Mouse (Mus musculus) left cerebral cortex, adult 2 months (tissue): ENCODE measurements around the gene Ankrd50. TPM values are rescaled to one million over a fixed set of nuclear protein-coding genes. Genes with fewer than 3 reads are reported as not detected.
A peak's percentile ranks its signal among the peaks of the same experiment; 100 is the strongest.

ENCODE experiments used
- DNase-seq, 2 experiments: peaks; one replicate each; pipeline ENCODE4 v3.0.0; 2021 to 2022; ENCODE audit warnings: low spot score in 2 of 2, mixed read lengths in 1 of 2; ENCODE audit errors: extremely low spot score in 1 of 2
- H3K27ac ChIP-seq: fragments of 200-600 bp; 2 replicates; pipeline ENCODE4 v1.8.1; 2022
- H3K4me3 ChIP-seq: fragments of 200-600 bp; 2 replicates; pipeline ENCODE4 v1.8.1; 2022
- CTCF ChIP-seq: fragments of 200-600 bp; IDR thresholded peaks from 2 replicates; pipeline ENCODE4 v1.8.1; 2022; ENCODE audit warnings: antibody characterized with exemption, mild to moderate bottlenecking, moderate library complexity
- intact Hi-C: fragments of 180-260 bp; cut with DNase I; formaldehyde crosslinking; loops from one replicate; pipeline ENCODE4 v1.15.1; 2025
- total RNA-seq, 2 experiments: library from RNA; stranded (reverse); gene quantifications; 2 replicates each; pipeline ENCODE4 v1.2.3; 2021

Gene Ankrd50
- total RNA-seq, 2 experiments from 2014 or later, result 83.7 to 88.0 TPM

DNA sequence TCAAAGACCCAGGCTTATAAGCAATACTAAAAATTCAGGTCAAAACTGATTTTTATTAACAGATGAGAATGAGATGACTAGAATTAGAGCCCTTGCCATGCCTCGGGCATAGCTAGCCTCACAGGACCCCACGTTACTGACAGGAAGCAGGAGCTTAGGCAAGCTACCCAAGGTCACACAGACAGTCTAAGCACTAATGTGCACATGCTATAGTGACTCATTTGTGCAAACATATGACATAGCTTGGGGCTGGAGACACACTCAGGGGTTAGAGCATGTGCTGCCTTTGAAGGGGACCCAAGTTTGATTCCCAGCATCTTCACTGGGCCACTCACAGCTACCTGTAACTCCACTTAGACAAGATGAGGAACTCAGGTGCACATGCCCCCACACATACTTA is 22.9 kb downstream of the Ankrd50 start:
- no peak overlapping the region for H3K4me3 ChIP-seq
- no peak for TF ChIP-seq CTCF
- DNase-seq, result no peak
- no peak overlapping the region for H3K27ac ChIP-seq
- intact Hi-C loops, result no loop called here

DNA sequence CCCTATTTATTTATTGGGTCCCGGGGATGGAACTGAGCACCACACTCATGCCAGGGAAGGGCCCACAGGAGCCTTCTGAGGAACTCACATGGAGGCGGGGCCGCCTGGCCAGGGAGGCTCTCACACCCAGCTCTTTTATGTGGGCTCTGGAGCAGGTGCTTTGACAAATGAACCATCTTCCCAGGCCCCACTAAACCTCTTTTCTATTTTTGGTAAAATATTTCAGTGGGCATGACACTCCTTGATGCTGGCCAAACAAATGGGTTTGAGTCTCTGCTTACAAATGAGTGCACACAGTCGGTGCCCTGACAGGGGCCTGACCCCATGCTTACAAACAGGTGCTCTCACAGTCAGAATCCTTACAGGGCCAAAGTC is 24.4 kb downstream of the Ankrd50 start:
- H3K4me3 ChIP-seq, result no peak overlapping the region
- H3K27ac ChIP-seq, result no peak overlapping the region
- no peak for DNase-seq
- TF ChIP-seq CTCF, result no peak
- intact Hi-C loops, result no loop called here

- intact Hi-C loops, result no loop called here
- H3K4me3 ChIP-seq, result no peak overlapping the region
- DNase-seq, result no peak
- no peak for TF ChIP-seq CTCF
- H3K27ac ChIP-seq, result no peak overlapping the region
These were observed 25.0 kb downstream of the Ankrd50 start for GRCm38 (mm10) chr3:38459507-38460249.

GRCm38 (mm10) chr3:38457041-38457440 is 27.6 kb downstream of the Ankrd50 start:
- no peak for DNase-seq
- intact Hi-C loops, result no loop called here
- H3K4me3 ChIP-seq, result no peak overlapping the region
- TF ChIP-seq CTCF, result no peak
- no peak overlapping the region for H3K27ac ChIP-seq

DNA sequence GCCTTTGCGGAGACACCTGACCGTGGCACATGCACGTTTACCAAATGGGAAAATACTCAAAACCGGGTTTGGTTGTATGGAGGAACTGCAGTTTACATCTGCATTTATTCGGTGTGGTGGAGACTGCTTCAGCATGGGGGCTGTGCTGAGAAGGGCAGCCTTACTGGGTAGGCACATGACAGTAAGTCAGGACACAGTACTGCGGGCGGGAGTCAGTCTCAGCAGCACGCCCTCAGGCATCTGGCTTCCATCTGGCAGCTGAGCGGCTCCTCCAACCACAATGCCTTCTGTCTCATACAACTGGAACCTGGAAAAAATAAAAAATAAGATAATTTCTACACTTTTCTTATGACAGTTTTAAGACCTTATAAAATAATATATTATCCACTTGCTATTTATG is 32.4 kb downstream of the Ankrd50 start:
- H3K4me3 ChIP-seq, result no peak overlapping the region
- H3K27ac ChIP-seq, result no peak overlapping the region
- TF ChIP-seq CTCF, result no peak
- intact Hi-C loops, result no loop called here
- peak; percentile 31 to 58 for DNase-seq

- Histone ChIP-seq H3K27ac (no peak overlapping the region), H3K4me3 (no peak overlapping the region)
- intact Hi-C loops, result loop anchor here (2.0 kb wide), 1 partner anchor 120 kb away; no protein-coding TSS in a partner anchor
- no peak for TF ChIP-seq CTCF
- no peak for DNase-seq
These were observed 38.1 kb downstream of the Ankrd50 start for GRCm38 (mm10) chr3:38446586-38446985.

GRCm38 (mm10) chr3:38443875-38444274 is 40.8 kb downstream of the Ankrd50 start:
- H3K27ac ChIP-seq, result no peak overlapping the region
- no peak for DNase-seq
- intact Hi-C loops, result no loop called here
- H3K4me3 ChIP-seq, result no peak overlapping the region
- no peak for TF ChIP-seq CTCF

DNA sequence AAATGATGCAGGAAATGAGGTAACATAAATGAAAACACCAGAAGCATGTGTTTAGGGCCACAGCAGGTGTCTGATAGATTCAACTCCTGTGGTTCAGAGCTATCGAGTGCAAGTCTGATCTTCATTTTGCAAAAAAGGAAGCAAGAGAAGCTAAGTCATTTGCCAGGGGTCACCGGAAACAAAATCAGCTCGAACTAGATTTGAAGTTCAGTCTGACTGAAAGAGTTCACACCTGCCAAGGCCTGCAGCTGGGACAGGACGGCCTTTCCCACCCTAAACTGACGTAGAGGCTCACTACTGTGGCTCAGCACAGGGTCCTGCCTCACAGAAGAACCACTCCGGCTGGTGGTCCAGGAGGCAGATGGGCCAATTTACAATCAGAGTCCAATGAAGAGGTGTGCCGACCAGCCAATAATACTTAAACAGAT is 44.1 kb downstream of the Ankrd50 start:
- DNase-seq, result no peak
- Histone ChIP-seq H3K4me3 (no peak overlapping the region), H3K27ac (no peak overlapping the region)
- TF ChIP-seq CTCF, result no peak
- intact Hi-C loops, result no loop called here

GRCm38 (mm10) chr3:38436596-38436995 is 48.0 kb downstream of the Ankrd50 start:
- intact Hi-C loops, result no loop called here
- no peak for TF ChIP-seq CTCF

DNA sequence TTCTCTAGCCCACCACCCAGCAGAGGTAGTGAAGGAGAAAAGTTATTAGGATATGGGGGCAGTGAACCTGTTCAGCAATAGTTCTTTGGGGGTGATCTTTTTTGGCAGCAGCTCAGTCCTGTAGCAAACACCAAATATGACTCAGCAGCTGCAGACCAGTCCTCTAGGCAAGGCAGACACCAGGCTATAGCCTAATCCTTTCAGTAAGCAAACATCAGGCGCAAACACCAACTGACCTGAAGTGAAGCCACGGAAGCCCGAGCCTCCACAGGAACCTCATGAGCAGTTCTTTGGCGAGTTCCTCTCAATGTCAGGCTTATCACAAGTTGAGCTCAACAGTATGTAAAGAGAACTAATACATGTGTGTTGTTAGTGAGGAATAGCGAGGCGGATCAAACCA is 48.8 kb downstream of the Ankrd50 start:
- TF ChIP-seq CTCF, result no peak
- H3K4me3 ChIP-seq, result no peak overlapping the region
- H3K27ac ChIP-seq, result no peak overlapping the region
- intact Hi-C loops, result no loop called here
- DNase-seq, result no peak

More at GRCm38 (mm10) chr3:38436596-38436995, 48.0 kb downstream of the Ankrd50 start:
- no peak overlapping the region for H3K27ac ChIP-seq
- H3K4me3 ChIP-seq, result no peak overlapping the region
- no peak for DNase-seq

- no peak overlapping the region for H3K27ac ChIP-seq
- no peak for DNase-seq
- intact Hi-C loops, result no loop called here
- no peak overlapping the region for H3K4me3 ChIP-seq
- TF ChIP-seq CTCF, result no peak
These were observed 50.2 kb downstream of the Ankrd50 start for GRCm38 (mm10) chr3:38434486-38434885.

DNA sequence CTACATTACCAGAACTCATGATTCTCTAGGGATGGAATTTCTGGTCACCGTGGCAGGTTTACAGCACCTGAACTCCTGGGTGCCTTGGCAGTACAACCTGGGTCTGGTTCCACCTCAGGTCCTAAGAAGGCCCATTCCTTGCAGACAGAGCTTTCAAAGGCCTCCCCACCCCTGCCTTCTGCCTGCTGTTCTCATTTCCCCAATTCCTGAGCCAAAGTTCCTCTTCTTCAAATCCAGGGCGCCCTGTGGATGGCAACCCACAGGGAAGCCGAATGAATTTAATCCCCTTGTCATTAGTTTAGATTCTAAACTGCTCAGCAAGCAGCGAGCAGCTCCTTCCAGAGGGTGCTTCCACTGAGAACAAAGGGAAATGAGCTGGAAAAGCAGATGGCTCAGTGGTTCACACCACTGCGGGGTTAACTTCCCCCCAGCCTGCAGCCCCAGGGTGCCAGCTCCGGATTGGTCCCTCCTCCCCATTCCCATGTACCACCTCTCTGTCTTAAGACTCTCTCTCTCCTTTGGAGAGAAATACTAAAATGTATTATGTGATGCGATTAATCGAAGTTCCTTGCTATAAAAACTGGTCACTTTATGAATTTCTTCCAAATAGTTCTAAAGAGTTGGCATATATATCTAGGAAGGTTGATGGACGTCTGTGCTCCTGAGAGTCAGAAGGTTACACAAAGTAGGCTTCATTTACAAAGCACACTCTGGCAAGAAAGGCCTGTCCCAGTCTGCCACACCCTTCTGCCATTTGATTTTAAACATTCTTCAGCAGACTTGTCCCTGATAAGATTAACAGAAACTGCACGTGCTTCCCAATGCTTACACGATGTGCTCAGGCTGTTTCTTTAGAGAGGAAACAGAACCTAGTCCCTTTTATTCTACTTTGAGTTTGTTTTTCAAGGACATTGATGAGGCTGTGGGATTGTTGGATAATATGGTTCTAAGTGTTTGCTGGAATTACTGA is 50.9 kb downstream of the Ankrd50 start:
- Histone ChIP-seq H3K4me3 (no peak overlapping the region), H3K27ac (no peak overlapping the region)
- no peak for DNase-seq
- no peak for TF ChIP-seq CTCF
- intact Hi-C loops, result no loop called here
